Mouse (Mus musculus) G1E (cell line): Measurements from ENCODE around the gene 5031439G07Rik. TPM values are rescaled to one million over a fixed set of nuclear protein-coding genes. Genes with fewer than 3 reads are reported as not detected.
"Not testable (repeated sequence)": the region's sequence is repeated elsewhere in the genome, so short reads cannot be mapped to it uniquely, and the experiment has no call there.

ENCODE experiments used
- ATAC-seq: 2 replicates; pipeline ENCODE4 v1.8.0; 2016; ENCODE audit warnings: mild to moderate bottlenecking; ENCODE audit not compliant: insufficient number of reproducible peaks, poor library complexity, low FRiP score, severe bottlenecking; ENCODE audit errors: extremely low read depth
- DNase-seq: peaks from one replicate; pipeline ENCODE4 v3.0.0; 2012; ENCODE audit warnings: low spot score
- H3K27me3 ChIP-seq: 2 replicates; pipeline ENCODE4 v1.6.1; 2012; ENCODE audit warnings: mild to moderate bottlenecking, low read length, inconsistent platforms; ENCODE audit not compliant: insufficient read depth
- H3K36me3 ChIP-seq: replicated peaks from 2 replicates; pipeline ENCODE3; 2012; ENCODE audit warnings: mild to moderate bottlenecking, inconsistent platforms
- H3K4me1 ChIP-seq: 2 replicates; pipeline ENCODE4 v1.6.1; 2012; ENCODE audit warnings: low read depth, low read length, inconsistent platforms, mixed read lengths; ENCODE audit not compliant: insufficient read depth
- H3K4me3 ChIP-seq: 2 replicates; pipeline ENCODE4 v1.5.1; 2012; ENCODE audit warnings: low read depth, mild to moderate bottlenecking, inconsistent platforms, low read length, moderate library complexity, mixed read lengths
- H3K9me3 ChIP-seq: replicated peaks from 2 replicates; pipeline ENCODE4 v1.6.1; 2012; ENCODE audit warnings: inconsistent platforms
- CTCF ChIP-seq: IDR thresholded peaks from 2 replicates; pipeline ENCODE4 v1.5.1; 2012; ENCODE audit warnings: low read depth, low read length, inconsistent platforms, mixed read lengths
- GATA1 ChIP-seq: IDR thresholded peaks from 2 replicates; pipeline ENCODE4 v1.6.1; 2012; ENCODE audit warnings: borderline replicate concordance, low read length, inconsistent platforms, mixed read lengths
- GATA2 ChIP-seq: IDR thresholded peaks from 2 replicates; pipeline ENCODE4 v1.6.1; 2012; ENCODE audit warnings: low read depth, low read length, inconsistent platforms, borderline replicate concordance
- POLR2AphosphoS5 ChIP-seq: IDR thresholded peaks from 2 replicates; pipeline ENCODE4 v1.6.1; 2012; ENCODE audit warnings: low read depth, low read length, inconsistent platforms; ENCODE audit not compliant: insufficient replicate concordance
- TAL1 ChIP-seq: conservative IDR thresholded peaks from 2 replicates; pipeline ENCODE4 v1.6.1; 2012; ENCODE audit warnings: low read depth, low read length, inconsistent platforms, mixed read lengths
- polyA plus RNA-seq: library from polyadenylated mRNA; stranded (reverse); fragments of >175 nt; gene quantifications from 2 replicates; pipeline ENCODE4 v1.2.3, GENCODE M21; 2012
- total RNA-seq, 2 experiments: library from RNA; stranded (forward) in 1 of 2; stranded (reverse) in 1 of 2; fragments of 200-1000 nt in 1 of 2; fragments of >200 nt in 1 of 2; fragmentation: Nextera tagmentation in 1 of 2; gene quantifications; 2 replicates each; pipeline ENCODE4 v1.2.3; 2014 to 2017

The 5031439G07Rik gene
- total RNA-seq (2014; fragmentation: Nextera tagmentation) (8.3 and 8.8 TPM in 2 replicates), total RNA-seq (2017) (13.1 and 13.4 TPM in 2 replicates), polyA plus RNA-seq (41.8 and 43.8 TPM in 2 replicates)

- peak; percentile 94 for ATAC-seq
- DNase-seq: peak; percentile 88
Observed at GRCm38 (mm10) chr15:84987874-84988825, at the start of gene 5031439G07Rik. TSS of gene 5031439G07Rik (minus strand) at chr15:84988551.

GRCm38 (mm10) chr15:85037343-85037690 lies 49.0 kb upstream of the 5031439G07Rik start:
- H3K36me3 ChIP-seq: peaks cover 25% of the 10 kb centered on the region
- no peak for ATAC-seq
- TF ChIP-seq GATA2: no peak
- no peak for TF ChIP-seq GATA1
- TF ChIP-seq TAL1: no peak
- no peak for TF ChIP-seq POLR2AphosphoS5
- TF ChIP-seq CTCF: no peak
- H3K4me1 ChIP-seq: peaks cover 25% of the 10 kb centered on the region
- H3K27me3 ChIP-seq: no peaks in the 10 kb centered on the region
- no peaks in the 10 kb centered on the region for H3K9me3 ChIP-seq
- no peak for DNase-seq
- peak overlapping the region; percentile 91 for H3K4me3 ChIP-seq

More at GRCm38 (mm10) chr15:84987874-84988825, at the start of gene 5031439G07Rik:
- Histone ChIP-seq H3K27me3 (no peaks in the 10 kb centered on the region), H3K9me3 (no peaks in the 10 kb centered on the region), H3K36me3 (peaks cover 27% of the 10 kb centered on the region), H3K4me3 (peak within 1 kb of the TSS; percentile 91), H3K4me1 (peaks cover 33% of the 10 kb centered on the region)
- TF ChIP-seq GATA2: no peak
- no peak for TF ChIP-seq POLR2AphosphoS5
- TF ChIP-seq TAL1: no peak
- no peak for TF ChIP-seq CTCF
- no peak for TF ChIP-seq GATA1

- peak; percentile 87 for ATAC-seq
- no peaks in the 10 kb centered on the region for H3K9me3 ChIP-seq
- peaks cover 23% of the 10 kb centered on the region for H3K36me3 ChIP-seq
- DNase-seq: peak; percentile 94
- H3K4me1 ChIP-seq: peaks cover 25% of the 10 kb centered on the region
- H3K4me3 ChIP-seq: peak overlapping the region; percentile 91
- TF ChIP-seq TAL1 (no peak), GATA2 (no peak), GATA1 (no peak), CTCF (no peak), POLR2AphosphoS5 (no peak)
- peaks cover 5% of the 10 kb centered on the region; the same call in 1 of the 2 replicates for H3K27me3 ChIP-seq
Observed at GRCm38 (mm10) chr15:85036566-85037342, 48.4 kb upstream of the 5031439G07Rik start.

GRCm38 (mm10) chr15:85033916-85034315 lies 45.6 kb upstream of the 5031439G07Rik start:
- not testable (repeated sequence) for DNase-seq, H3K27me3 ChIP-seq, H3K36me3 ChIP-seq, H3K9me3 ChIP-seq, H3K4me3 ChIP-seq, ATAC-seq
- peaks cover 20% of the 10 kb centered on the region for H3K4me1 ChIP-seq

GRCm38 (mm10) chr15:85031866-85032265 lies 43.5 kb upstream of the 5031439G07Rik start:
- peaks cover 6% of the 10 kb centered on the region; the same call in 1 of the 2 replicates for H3K27me3 ChIP-seq
- ATAC-seq: no peak
- peaks cover 6% of the 10 kb centered on the region for H3K4me1 ChIP-seq
- no peaks in the 10 kb centered on the region for H3K36me3 ChIP-seq
- no peak for TF ChIP-seq GATA1
- no peak for TF ChIP-seq CTCF
- no peak for TF ChIP-seq TAL1
- no peak for DNase-seq
- no peak overlapping the region for H3K4me3 ChIP-seq
- H3K9me3 ChIP-seq: no peaks in the 10 kb centered on the region

GRCm38 (mm10) chr15:85030643-85031042 lies 42.3 kb upstream of the 5031439G07Rik start:
- not testable (repeated sequence) for H3K36me3 ChIP-seq, DNase-seq, H3K9me3 ChIP-seq, H3K4me1 ChIP-seq, H3K4me3 ChIP-seq, ATAC-seq, H3K27me3 ChIP-seq

GRCm38 (mm10) chr15:85028648-85029047 lies 40.3 kb upstream of the 5031439G07Rik start, which contains the start of gene Fam118a:
TSS of gene Fam118a (plus strand) at chr15:85028948.
- H3K36me3 ChIP-seq, H3K9me3 ChIP-seq, ATAC-seq, DNase-seq, H3K4me1 ChIP-seq, H3K4me3 ChIP-seq, H3K27me3 ChIP-seq: not testable (repeated sequence)
